Mouse (Mus musculus) adrenal gland, postnatal 25 days (tissue): ENCODE measurements around the gene Gpa33. TPM values are rescaled to one million over a fixed set of nuclear protein-coding genes. Genes with fewer than 3 reads are reported as not detected.

ENCODE experiments used
- DNase-seq: peaks from one replicate; pipeline ENCODE4 v3.0.0; 2021; ENCODE audit warnings: mixed read lengths
- long read RNA-seq: library from polyadenylated mRNA; stranded (forward); transcript quantifications from one replicate; pipeline ENCODE4 v2.0.0, GENCODE M21; 2021
- total RNA-seq: library from RNA; stranded (reverse); gene quantifications from 2 replicates; pipeline ENCODE4 v1.2.3, GENCODE M21; 2021

Gpa33 gene
- total RNA-seq, result 0.30 TPM in 1 of 2 replicates, not detected in the other
- long read RNA-seq, result 0 reads

DNA sequence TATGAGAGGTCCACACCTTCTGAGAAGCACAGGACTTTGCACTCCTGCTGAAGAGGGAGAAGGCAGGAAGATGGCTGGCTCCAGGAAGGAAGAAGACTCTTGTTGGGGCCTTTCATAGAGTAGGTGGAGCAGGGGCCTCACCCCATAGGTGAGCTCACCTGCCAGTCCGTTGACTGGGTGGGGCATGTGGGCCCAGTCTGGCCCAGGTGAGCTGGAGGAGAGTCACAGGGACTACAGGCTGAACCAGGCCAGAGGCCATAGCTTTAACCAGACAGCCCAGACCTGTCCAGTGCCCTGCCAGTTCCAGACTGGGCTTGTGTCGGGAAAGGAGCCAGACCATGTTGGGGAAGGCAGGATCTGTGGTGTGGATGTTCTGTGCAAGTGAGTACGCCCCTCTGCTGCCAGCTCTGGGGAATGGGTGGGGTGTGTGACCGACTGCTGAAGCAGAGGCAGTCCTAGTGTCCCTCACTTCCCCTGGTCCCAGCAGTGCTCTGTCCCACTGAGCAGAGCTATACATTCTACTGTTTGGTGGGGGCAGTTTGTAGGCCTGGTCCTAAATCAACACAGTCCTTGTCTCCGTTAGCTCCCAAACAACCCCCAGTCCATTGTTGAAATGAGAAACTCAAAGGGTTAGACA is at the start of gene Gpa33:
TSS of gene Gpa33 (plus strand) at position 15 of the 637 bp plus-strand sequence.
- DNase-seq, result no peak

DNA sequence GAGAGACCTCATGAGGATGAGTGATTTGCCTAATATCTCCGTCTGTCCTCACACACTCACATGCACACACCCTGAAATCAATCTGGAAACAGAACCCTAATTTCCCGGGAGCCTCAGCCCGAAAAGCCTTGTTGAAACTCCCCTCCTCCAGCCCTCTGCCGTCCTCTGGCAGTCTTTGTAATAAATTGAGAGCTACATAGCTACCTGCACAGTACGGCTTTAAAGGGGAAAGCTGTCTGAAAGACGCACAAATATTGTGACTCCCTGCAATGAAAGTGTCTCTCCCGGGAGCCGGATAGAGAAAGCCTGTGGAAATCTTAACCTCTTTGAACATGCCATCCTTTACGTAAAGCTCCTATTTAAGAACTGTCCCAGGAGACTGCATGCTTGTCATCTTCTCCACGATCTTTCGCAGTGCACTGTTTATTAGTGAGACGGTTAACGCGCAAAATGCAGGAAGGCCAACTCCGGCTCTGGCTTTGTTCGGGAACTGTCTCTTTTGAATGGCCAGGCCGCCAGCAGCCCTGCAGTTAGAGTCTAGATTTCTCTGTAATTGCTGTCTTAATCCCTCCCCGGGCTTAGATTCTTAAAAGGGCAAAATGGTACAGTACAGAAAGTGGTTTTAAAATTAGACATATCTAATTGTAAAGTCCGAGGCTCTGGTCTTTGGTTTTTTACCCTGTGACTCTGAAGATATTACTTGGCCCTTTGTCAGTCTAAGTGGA is 41.4 kb upstream of the Gpa33 start:
- DNase-seq, result no peak

DNA sequence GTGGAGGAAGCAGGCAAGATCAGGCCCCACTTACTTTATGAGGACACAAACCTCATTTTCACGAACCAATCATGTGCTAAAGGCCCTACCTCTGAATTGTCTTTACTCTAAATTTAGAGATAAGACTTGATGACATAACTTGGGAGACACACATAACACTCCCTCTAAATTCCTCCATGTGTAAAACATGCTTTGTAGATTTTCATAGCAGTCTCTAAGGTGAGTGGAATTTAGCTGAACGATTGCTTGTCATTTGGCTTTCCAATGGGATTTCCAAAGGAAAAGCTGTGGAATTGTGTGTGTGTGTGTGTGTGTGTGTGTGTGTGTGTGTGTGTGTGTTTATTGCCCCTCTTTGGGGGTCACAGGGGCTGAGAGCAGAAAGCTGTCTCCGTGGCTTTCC is 40.7 kb upstream of the Gpa33 start:
- no peak for DNase-seq

DNA sequence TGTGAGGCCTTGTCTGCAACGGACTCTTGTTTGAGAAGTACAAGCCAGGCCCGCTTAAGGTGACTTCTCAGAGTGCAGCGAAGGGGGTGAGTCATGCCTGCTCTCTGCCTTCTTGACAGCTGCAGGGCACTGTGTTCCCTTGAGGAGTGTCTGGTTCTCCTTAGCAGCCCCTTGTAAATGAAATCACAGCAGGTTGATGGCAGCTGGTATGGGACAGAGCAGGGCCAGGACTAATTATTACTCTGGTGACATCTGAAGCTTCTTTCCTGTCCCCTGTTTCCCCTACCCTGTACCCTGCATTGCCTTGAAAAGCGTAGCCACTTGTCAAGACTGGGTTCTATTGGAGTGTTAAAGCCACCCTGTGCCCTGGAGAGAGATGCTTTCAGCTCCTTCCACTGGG is 40.3 kb upstream of the Gpa33 start:
- peak; percentile 20 for DNase-seq

DNA sequence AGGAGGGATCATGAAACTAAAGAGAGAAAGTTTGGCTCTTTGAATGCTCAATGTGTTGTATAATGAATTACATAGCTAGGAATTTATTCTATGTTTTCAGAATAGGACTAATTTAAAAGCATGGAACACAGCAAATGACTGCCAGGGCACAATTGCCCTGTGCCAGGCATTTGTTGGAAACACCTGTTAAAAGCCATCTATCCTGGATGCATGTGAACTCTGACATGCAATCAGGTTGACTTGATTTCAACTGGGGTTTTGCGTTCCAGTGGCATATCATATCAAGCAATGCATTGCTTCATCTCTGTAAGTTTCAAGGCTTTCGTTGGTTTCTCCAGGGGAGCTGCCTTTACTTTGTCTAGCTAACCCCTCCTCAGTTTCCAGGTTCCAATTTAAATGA is 39.7 kb upstream of the Gpa33 start:
- no peak for DNase-seq

DNA sequence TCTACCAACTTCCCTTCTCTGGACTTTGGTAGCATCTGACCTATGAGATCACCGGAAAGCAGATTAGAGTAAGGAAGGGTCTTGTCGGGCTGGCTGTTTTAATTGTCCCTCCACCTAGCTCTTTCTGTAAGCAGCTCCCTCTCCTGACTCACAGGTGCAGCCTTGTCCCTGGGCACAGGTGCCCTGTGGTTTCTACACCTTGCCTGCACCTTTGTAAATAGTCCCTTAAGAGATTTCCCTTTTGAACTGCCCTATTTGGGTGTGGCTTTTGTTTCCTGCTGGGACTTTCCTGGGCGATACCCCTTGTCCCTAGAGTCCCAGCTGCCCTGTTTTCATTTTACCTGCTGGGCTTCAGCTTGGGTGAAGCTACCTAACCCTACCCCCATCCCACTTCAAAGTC is 35.6 kb upstream of the Gpa33 start:
- no peak for DNase-seq

DNA sequence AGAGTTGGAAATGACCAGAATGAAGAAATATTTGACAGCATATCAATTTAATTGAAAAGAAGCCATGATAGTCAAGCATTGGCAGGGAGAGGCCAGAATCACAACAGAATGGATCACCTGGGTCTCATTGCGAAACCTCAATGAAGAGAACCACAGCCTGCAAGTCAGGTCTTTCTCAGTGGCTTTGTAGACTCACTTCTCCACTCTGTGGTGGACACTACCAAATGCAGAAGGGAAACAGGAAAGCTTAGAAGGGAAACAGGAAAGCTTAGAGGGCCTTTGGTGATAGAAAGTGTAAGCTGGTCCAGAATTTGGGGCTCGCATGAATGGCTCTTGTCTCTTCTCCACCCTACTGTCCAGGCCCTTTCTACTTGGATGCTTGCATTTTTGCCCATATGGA is 31.9 kb upstream of the Gpa33 start:
- no peak for DNase-seq

DNA sequence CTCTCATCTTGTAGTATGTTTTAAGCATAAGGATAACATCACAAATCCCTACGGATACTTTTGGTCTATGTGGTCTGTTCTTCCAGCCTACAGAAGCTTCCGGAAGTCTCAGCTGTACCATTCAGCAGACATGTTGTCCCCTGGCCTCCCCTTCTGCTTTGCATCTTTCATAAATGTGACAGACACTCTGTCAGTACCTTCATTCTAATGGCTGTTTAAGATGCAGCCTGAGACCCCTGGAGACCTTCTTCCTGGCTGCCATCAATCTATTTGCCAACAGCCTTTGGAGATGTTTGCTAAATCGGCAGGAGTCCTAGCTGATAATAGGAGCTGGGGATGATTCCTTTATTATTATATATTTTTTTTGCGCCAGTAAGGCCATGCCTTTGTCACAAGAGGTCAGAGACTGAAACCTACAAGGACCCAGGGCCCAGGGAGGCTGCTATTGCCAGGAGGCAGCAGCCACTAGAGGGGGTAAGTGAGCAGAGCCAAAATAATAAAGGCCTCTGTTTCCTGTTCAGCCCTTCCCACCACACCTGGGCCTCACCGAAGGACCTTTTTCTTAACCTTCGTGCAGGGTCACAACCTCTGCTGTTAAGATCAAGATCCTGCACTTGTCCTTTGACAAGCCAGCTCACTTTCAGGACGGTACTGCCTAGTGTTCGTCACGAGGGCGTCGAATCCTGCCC is 27.0 kb upstream of the Gpa33 start:
- DNase-seq, result peak; percentile 58

DNA sequence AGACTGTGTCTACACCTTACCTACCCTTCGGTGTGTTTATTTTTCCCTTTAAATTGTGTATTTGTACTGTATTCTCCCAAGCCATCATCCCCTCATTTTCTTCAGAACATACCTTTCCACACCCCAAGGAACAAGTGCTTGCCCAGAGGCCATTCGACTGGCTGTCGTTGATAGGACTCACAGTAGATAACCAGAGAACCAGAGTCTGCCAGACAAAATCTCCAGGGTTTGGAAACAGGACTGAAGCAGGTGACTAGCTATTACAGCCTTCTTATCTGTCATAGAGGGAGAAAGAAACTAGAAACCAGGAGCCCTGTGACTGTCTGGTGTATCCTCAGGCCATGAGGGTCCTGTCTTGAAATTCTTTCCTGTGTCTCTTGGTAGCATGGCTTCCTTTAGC is 25.2 kb upstream of the Gpa33 start:
- DNase-seq, result no peak

DNA sequence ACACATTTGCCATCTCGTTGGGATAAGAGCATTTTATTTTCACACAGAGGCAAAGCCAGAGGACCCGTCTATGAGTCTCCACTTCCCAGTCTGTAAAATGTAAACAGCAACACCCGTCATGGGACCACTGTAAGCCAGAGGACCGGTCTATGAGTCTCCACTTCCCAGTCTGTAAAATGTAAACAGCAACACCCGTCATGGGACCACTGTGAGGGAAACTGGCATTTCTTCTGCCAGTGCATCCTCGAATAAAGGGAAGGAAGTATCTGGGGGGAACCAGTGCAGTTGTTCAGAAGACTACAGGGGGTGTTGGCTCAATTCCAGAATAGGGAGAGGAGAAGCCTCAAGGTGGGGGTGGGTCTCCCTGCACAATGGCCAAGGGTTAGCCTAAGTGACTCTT is 24.6 kb upstream of the Gpa33 start:
- no peak for DNase-seq

DNA sequence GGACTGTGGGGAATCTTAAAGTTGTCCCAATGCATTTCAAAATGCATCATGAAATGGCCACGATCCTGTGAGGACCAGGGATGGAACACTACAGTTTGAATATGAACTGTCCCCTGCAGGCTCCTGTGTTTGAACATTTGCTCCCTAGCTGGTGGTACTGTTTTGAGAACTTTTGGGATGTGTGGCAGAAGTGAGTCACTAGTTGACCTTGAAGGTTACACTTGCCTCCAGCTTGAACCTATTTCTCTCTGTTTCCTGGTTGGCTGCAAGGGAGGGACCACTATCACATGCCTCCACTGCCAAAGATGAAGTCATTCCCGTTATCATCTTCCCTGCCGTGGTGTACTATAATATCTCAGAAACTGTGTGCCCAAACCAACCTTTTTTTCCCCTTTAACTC is 15.1 kb upstream of the Gpa33 start:
- no peak for DNase-seq

DNA sequence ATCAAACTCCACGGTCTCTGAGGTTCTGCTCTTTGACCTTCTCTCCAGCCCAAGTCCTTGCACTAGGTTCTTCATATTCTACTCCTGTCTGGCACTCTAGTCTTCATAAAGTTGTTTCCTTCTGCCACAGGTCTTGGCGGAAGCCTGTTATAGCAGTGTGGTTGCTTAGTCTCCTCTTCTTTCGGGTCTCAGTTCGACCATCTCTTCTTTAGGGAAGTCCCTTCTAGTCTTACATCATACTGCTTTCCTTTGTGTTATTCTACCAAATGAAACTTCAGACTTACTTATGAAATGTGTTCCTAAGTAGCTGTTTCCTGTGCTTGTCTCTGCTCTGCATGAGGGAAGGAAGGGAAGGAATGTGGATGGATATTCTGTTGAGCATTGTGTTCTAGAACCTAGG is 14.3 kb upstream of the Gpa33 start:
- DNase-seq, result no peak

DNA sequence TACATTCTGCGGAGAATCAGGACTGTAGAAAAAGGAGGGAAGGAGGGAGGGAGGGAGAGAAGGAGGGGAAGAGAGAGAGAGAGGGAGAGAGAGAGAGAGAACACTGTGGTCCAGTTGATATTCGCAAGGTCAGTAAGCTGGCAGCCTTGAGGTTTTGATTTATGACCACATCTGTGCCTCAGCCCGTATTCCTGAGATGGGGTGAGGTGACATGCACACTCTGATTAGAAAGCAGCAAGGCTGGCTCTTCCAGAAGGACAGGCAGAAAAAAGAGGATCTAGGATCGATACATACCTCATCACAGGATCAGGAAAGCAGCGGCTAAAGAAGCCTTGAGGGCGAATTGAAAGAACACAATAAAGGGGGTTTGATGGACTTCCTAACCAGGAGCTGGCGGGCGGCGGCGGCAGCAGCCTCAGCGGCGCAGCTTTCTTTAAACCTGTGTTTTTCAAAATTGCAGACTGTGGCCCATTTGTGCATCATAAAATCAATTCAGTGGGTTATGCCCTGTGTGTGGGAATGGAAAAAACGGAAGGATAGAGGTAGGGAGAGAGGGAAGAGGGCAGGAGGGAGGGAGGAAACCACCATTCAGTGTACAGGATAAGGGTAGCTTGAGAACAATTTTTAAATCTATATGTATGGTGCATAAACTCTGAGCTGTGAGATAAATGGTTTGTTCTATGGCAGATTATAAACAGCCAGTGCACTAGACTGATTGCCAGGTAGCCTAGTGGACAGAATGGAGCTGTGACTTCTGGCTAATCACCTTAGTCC is 12.0 kb upstream of the Gpa33 start:
- DNase-seq, result no peak

DNA sequence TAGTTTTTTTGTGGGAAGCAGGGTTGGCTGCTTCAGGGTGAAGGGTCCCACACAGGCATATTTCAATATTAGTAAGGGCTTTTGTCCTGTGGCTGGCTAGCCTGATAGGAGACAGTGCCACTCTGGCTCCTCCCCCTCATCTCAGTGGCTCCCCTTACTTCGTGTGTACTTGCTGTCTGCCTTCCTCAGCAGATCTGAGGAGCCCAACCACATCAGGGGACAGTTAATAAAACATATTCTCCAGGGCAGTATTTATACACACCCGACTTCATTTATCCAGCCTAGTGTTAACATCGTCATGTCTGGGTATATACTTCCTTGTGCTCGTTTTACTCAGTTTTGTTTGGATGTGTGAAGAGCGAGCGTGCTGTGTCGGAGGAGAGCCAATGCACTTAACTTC is 7.9 kb upstream of the Gpa33 start:
- DNase-seq, result no peak

DNA sequence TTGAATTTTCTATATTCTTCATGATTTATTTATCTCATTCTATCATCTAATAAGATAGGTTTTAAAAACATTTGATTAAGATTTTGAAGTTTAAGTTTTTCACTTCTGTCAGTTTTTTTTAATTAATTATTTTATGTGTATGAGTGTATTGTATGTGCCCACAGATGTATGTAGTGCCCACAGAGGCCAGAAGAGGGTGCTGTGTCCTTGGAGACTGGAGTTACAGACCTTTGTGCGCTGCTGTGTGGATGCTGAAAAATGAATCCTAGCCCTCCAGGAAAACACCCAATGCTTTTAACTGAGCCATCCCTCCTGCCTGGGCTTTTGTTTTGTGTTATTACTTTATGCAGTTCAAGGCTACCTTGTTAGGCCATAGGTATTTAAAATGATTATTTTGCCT is 7.0 kb upstream of the Gpa33 start:
- DNase-seq, result no peak

DNA sequence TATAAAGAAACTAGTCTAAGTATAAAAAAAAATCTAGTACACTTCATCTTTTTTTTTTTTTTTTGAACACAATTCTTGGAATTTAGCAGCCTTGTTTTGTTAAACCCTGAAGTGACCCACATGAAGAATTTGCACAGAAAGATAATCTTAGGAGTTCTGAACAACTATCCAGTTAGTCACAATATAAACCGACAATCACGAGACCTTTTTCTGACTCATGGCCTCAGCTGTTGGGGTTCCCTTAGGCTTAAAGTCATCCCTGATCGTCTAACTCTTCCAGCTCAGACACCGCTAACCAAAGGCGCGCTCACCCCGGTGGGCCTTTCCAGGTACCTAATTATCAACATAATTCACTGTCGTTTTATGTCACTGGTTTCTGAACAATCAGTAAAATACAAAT is 6.3 kb upstream of the Gpa33 start:
- DNase-seq, result no peak

DNA sequence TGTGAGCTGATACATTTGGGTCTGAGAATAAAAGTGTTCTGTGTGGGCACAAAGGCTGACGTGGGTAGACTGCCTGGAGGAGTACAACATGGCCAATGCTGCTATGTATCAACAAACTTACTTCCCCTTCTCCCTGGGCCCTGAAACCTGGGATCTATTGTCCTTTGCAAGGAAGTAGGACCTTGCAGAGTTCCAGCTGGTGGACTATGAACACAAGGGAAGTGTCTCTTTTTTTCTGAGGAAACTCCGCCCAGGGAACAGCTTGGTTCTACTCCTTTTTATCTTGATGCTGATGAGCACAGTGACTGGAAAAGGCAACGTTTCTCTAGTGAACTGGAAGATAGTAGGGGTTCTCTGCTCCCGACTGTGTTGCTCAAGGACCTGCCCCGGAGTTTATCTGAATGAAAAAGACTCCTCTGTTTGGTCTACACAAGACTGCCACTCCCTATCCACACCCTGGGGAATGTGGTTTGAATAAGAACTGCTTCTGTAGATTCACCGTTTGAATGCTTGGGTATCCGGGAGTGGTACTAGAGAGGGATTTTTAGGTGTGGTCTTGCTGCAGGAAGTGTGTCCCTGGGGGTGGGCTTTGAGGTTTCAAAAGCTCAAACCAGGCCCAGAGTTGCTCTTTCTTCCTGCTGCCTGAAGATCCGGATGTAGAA is 5.0 kb upstream of the Gpa33 start:
- no peak for DNase-seq

DNA sequence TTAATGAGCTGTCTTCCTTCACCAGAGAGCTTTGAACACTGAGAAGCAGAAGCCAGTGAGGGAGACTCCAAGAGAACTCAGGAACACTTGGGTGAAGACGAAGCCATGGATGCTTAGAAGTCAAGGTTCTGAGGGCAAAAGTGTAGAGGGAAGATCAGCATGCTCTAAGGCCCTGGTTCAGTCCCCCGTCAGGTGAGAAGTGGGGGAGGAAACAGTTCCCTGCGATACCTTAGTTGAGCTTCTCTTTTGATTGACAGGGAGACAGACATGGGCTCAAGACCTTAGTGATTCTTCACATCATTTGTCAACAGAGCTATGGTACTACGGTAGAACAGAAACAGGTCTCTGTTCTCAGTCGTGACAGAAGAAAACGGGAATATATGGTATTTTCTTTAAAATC is 3.7 kb upstream of the Gpa33 start:
- DNase-seq, result no peak

DNA sequence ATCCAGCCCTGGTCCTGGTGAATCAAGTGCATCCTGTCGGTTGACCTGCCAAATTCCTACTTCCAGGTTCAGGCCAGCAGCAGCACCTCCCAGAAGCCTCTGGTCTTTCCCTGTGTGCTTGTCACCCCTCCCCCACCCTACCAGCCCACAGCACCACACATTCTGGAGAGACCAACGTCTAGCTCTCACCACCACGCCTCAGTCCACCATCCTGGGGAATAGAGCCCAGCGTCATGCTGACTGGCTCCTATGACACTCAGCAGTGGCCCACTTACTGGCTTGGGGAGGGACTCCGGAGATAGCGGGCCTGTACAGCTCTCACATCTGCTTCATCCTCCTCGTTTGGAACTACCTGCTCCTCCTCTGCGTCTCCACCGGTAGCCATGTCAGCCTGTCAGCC is 3.2 kb upstream of the Gpa33 start:
- no peak for DNase-seq

DNA sequence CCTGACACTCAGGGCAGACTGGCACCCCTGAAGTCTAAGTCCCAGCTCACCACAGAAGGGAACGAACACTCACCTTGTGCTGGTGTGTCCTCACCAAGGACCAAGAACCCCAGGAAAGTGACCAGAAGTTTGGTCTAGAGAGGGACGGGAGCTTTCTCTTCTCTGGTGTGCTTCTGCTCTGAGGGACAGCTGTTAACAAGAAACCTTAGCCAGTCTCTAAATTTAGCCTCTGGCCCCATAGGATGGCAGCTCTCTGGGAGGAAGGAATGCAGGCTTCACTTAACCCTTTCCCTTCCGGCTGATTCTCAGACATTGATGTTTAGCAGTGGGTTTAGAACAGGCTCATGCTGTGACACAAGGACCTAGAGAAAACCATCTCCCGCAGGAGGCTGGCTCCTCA is 2.3 kb upstream of the Gpa33 start, which contains the start of gene Dusp27:
TSS of gene Dusp27 (minus strand) at position 204 of the 400 bp plus-strand sequence.
- no peak for DNase-seq

DNA sequence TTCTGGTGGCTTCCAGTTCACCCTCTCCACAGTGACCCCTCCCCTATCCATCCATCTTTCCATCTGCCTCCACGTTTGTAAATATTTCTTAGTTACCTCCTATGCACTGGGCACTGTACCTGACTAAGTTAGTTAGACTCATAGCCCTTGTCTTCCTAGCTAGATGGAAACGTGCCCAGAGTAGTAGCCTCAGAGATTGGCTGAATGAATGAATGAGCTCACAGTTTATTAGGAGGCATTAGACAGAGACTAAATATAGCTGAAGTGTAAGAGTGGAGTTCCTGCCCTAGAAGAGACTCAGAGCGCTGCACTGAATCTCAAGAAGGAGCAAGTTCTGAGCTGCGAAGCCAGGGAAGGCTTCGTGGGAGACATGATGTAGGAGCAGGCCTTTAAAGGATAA is 1.5 kb upstream of the Gpa33 start:
- no peak for DNase-seq

DNA sequence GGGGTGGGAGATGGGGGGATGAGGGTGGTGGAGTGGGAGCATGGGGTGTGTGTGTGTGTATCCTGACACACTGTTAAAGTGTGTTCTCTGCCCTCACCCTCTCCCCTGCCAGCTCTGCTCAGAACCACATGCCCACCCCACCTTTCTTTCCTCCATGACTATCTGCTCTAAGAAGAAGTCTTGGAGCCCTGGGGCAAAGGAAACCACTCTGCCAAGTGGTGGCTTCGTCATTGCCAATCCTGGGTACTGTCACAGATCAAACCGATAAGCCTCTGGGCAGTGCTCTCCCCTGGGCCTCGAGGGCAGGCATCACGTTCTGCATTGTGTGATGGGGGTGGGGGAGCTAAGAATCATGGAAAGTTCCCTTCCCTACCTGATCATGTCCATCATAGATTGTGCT is 2.3 kb downstream of the Gpa33 start:
- no peak for DNase-seq
